Mouse (Mus musculus) C2C12 (cell line): ENCODE data around the gene Ccdc116. TPM values are rescaled to one million over a fixed set of nuclear protein-coding genes. Genes with fewer than 3 reads are reported as not detected.
"Not testable (repeated sequence)": the region's sequence is repeated elsewhere in the genome, so short reads cannot be mapped to it uniquely, and the experiment has no call there.

Source experiments
- H3K27me3 ChIP-seq: one replicate; pipeline ENCODE4 v1.6.1; 2011; ENCODE audit not compliant: control insufficient read depth, insufficient read depth, insufficient read length
- H3K36me3 ChIP-seq: one replicate; pipeline ENCODE4 v1.6.1; 2011; ENCODE audit not compliant: control insufficient read depth, insufficient read depth
- H3K4me3 ChIP-seq: one replicate; pipeline ENCODE4 v1.5.1; 2011; ENCODE audit warnings: mild to moderate bottlenecking, control low read depth; ENCODE audit not compliant: poor library complexity, insufficient read depth, severe bottlenecking
- H3K79me2 ChIP-seq: one replicate; pipeline ENCODE4 v1.6.1; 2011; ENCODE audit not compliant: control insufficient read depth, insufficient read depth
- H3K79me3 ChIP-seq: one replicate; pipeline ENCODE4 v1.6.1; 2011; ENCODE audit warnings: low read depth, control low read depth
- H3ac ChIP-seq: one replicate; pipeline ENCODE3; 2011; ENCODE audit warnings: low read depth; ENCODE audit not compliant: control insufficient read depth, insufficient read length
- CEBPB ChIP-seq: IDR thresholded peaks from one replicate; pipeline ENCODE4 v1.6.1; 2011; ENCODE audit warnings: low read depth, mild to moderate bottlenecking, control low read depth, moderate library complexity
- CTCF ChIP-seq: IDR thresholded peaks from one replicate; pipeline ENCODE4 v1.5.1; 2011; ENCODE audit not compliant: control insufficient read depth, insufficient read depth, insufficient read length
- FOSL1 ChIP-seq: IDR thresholded peaks from one replicate; pipeline ENCODE4 v1.8.0; 2011; ENCODE audit warnings: mild to moderate bottlenecking, low read length; ENCODE audit not compliant: poor library complexity, insufficient read depth, severe bottlenecking
- MAX ChIP-seq: IDR thresholded peaks from one replicate; pipeline ENCODE4 v1.6.1; 2011; ENCODE audit warnings: mild to moderate bottlenecking, control low read depth
- MYOD1 ChIP-seq: IDR thresholded peaks from one replicate; pipeline ENCODE4 v1.6.1; 2011; ENCODE audit warnings: low read depth; ENCODE audit not compliant: control insufficient read depth, insufficient read length
- MYOG ChIP-seq: IDR thresholded peaks from one replicate; pipeline ENCODE4 v1.6.1; 2011; ENCODE audit not compliant: control insufficient read depth, insufficient read length; ENCODE audit errors: extremely low read depth
- USF1 ChIP-seq: IDR thresholded peaks from one replicate; pipeline ENCODE4 v1.6.1; 2011; ENCODE audit warnings: low read depth, mild to moderate bottlenecking, control low read depth, moderate library complexity
- polyA plus RNA-seq: library from polyadenylated mRNA; unstranded; fragments of >200 nt; fragmentation: generic; extraction: Trizol; gene quantifications from one replicate; pipeline ENCODE4 v1.2.1, GENCODE M21; 2012; ENCODE audit warnings: missing spikeins

Ccdc116 gene
- polyA plus RNA-seq, 1 experiment, result 0.18 TPM

DNA sequence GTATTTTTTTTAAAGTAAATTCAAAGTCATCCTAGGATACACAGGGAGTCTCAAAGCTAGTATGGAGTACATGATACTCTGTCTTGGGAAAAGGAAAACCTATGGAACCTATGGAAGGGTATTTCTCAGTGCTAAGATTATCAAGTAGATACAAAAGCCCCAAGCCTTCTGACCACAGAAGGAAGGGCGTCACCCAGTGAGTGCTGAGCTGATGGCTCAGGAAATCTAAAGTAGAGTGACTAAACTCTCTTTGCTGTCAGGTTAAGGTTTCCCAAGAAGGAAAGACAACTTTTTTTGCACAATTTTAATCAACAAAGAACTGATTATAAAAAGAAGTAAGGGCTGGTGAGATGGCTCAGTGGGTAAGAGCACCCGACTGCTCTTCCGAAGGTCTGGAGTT, 32.7 kb upstream of the Ccdc116 start:
- H3K4me3 ChIP-seq, result no peak overlapping the region
- no peak for TF ChIP-seq MYOG
- TF ChIP-seq FOSL1, result no peak
- no peak for TF ChIP-seq MYOD1
- TF ChIP-seq CTCF, result no peak
- TF ChIP-seq CEBPB, result no peak
- TF ChIP-seq USF1, result no peak
- no peak for TF ChIP-seq MAX
- no peaks in the 10 kb centered on the region for H3K27me3 ChIP-seq
- peaks cover 100% of the 10 kb centered on the region for H3K79me2 ChIP-seq
- no peak overlapping the region for H3ac ChIP-seq
- H3K36me3 ChIP-seq, result peaks cover 21% of the 10 kb centered on the region
- H3K79me3 ChIP-seq, result peaks cover 89% of the 10 kb centered on the region

DNA sequence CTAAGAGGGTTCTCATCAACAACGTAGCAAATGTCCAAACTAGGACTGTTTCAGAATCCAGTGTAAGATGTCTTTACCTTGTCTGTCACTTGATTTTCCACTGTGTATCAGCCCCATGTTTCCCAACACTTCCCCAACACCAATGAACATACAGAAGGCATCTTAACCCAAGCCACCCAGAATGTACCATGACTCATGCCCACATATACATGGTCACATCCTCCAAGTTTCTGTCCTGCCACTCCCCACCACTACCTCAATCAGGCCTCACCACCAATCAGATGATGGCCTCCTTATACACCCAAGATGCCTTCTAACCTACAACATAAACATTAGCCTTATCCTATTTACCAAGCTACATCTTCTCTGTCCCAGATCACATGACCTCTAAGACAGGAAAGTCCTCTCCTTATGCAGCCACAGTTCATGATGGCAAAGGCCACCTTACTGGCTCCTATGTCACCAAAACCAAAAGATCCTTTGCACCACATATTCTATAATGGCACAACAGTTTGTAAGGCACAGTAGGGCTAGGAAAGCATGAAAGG, 30.7 kb upstream of the Ccdc116 start:
- TF ChIP-seq CTCF (no peak), MAX (no peak), MYOG (no peak), FOSL1 (no peak), CEBPB (no peak), MYOD1 (no peak), USF1 (no peak)
- Histone ChIP-seq H3ac (no peak overlapping the region), H3K4me3 (no peak overlapping the region), H3K79me2 (peaks cover 99% of the 10 kb centered on the region), H3K27me3 (no peaks in the 10 kb centered on the region), H3K79me3 (peaks cover 86% of the 10 kb centered on the region), H3K36me3 (peaks cover 41% of the 10 kb centered on the region)

- H3K36me3 ChIP-seq, result peaks cover 50% of the 10 kb centered on the region
- no peaks in the 10 kb centered on the region for H3K27me3 ChIP-seq
- peaks cover 99% of the 10 kb centered on the region for H3K79me2 ChIP-seq
- H3K4me3 ChIP-seq, result no peak overlapping the region
- no peak overlapping the region for H3ac ChIP-seq
- TF ChIP-seq MAX, result no peak
- peaks cover 78% of the 10 kb centered on the region for H3K79me3 ChIP-seq
Observed at GRCm38 (mm10) chr16:17175765-17176164, 28.7 kb upstream of the Ccdc116 start.

DNA sequence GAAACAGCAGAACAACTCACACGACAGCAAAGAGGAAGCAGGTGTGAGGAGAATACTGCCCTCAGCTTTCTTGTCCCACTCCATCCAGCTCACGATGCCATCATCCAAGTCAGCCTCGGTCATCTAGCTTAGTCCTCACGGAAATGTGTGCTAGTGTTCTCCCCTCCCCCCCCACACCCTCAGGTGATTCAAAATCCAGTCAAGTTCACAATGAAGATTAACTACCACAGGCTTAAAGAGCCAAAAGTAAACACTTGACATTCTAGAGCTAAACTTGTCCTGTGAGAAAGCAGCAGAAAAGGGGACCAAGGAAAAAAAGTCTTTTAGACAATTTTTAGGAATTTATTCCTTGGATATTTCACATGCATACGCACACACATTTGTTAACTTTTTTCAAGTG, 21.0 kb upstream of the Ccdc116 start:
- Histone ChIP-seq H3K79me2 (peaks cover 100% of the 10 kb centered on the region), H3K79me3 (peaks cover 70% of the 10 kb centered on the region), H3K36me3 (peaks cover 73% of the 10 kb centered on the region), H3ac (no peak overlapping the region), H3K4me3 (no peak overlapping the region), H3K27me3 (no peaks in the 10 kb centered on the region)
- TF ChIP-seq MYOD1 (no peak), CTCF (no peak), FOSL1 (no peak), CEBPB (no peak), USF1 (no peak), MYOG (no peak), MAX (no peak)

GRCm38 (mm10) chr16:17167179-17167578, 20.1 kb upstream of the Ccdc116 start:
- no peak overlapping the region for H3ac ChIP-seq
- H3K79me2 ChIP-seq, result peaks cover 100% of the 10 kb centered on the region
- H3K4me3 ChIP-seq, result no peak overlapping the region
- TF ChIP-seq FOSL1, result no peak
- TF ChIP-seq MYOD1, result no peak
- TF ChIP-seq CEBPB, result no peak
- no peak for TF ChIP-seq MAX
- no peak for TF ChIP-seq USF1
- no peak for TF ChIP-seq CTCF
- no peak for TF ChIP-seq MYOG
- peaks cover 70% of the 10 kb centered on the region for H3K36me3 ChIP-seq
- peaks cover 63% of the 10 kb centered on the region for H3K79me3 ChIP-seq
- H3K27me3 ChIP-seq, result no peaks in the 10 kb centered on the region

DNA sequence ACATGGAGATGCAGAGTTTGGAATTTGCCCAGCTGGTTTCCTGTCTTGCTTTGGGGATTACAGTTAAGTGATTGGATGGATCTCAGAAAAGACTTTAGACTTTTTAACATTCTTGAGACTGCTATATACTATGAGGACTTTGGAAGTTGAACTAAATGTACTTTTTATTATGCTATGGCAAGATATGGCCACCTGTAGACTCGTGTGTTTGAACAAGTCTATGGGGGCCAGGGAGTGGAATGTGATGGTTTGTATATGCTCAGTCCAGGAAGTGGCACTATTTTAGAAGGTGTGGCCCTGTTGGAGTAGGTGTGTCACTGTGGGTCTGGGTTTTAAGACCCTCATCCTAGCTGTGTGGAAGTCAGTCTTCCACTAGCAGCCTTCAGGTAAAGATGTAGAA, 18.4 kb upstream of the Ccdc116 start:
- peaks cover 99% of the 10 kb centered on the region for H3K79me2 ChIP-seq
- H3K4me3 ChIP-seq, H3K27me3 ChIP-seq, H3ac ChIP-seq: not testable (repeated sequence)
- peaks cover 65% of the 10 kb centered on the region for H3K36me3 ChIP-seq
- peaks cover 56% of the 10 kb centered on the region for H3K79me3 ChIP-seq
